In the genomic region with DNA sequence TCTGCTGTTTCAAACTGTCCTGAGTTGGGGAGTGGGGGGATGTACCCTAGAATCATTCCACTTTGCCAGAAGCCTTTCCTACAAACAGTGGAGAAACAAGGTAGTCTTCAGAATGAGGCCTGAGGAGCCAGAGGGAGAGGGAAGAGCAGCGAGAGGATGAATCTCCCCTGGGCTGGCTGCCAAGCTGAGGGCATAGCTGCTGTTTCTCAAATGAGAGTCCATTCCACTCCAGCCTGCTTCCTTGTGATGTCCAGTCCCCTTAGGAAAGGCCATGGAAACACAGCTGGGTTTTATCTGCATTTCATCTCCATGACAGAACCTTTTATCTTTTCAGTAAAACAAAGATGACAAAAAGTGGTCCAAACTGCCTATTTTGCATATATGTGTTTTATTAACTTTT, we compare ENCODE assay signal across 15 mouse cellular contexts.
DNase-seq lines count a peak whose midpoint lies in the region; ATAC-seq lines count a peak whose summit lies in the region.
"Had no signal": no experiment of that assay in that cellular context is flagged by ENCODE, and none has a peak within 500 bp of the region (broad histone marks: within the 10 kb centered on the region; RNA-seq: fewer than 3 reads in every experiment).

No protein-coding gene starts in this region.

- H3K27ac ChIP-seq in heart, embryonic 12.5 days (ENCODE audit: poor library complexity, severe bottlenecking), result no peak overlapping the region
- H3K27ac ChIP-seq: embryonic facial prominence, embryonic 12.5 days; forebrain, embryonic 12.5 days; layer of hippocampus, adult 2 months; liver, embryonic 14.5 days; neural tube, embryonic 12.5 days; stomach, embryonic 15.5 days had no signal

- H3K4me1 ChIP-seq in heart, embryonic 12.5 days (replicated peaks), result peaks cover 2% of the 10 kb centered on the region; the same call in 1 of the 2 replicates
- H3K4me1 ChIP-seq: neural tube, embryonic 12.5 days had no signal

- 13% methylated on average over 1 of the region's 1 CpGs for WGBS in heart, embryonic 12.5 days

- no peaks in the 10 kb centered on the region for H3K27me3 ChIP-seq in heart, embryonic 12.5 days (replicated peaks)
- H3K27me3 ChIP-seq: embryonic facial prominence, embryonic 12.5 days; forebrain, embryonic 12.5 days; neural tube, embryonic 12.5 days; stomach, embryonic 15.5 days had no signal

- no peak overlapping the region for H3K4me3 ChIP-seq in heart, embryonic 12.5 days
- H3K4me3 ChIP-seq: embryonic facial prominence, embryonic 12.5 days; forebrain, embryonic 12.5 days; layer of hippocampus, adult 2 months; neural tube, embryonic 12.5 days; stomach, embryonic 15.5 days had no signal

- ATAC-seq in heart, embryonic 12.5 days (ENCODE audit: insufficient number of reproducible peaks, low FRiP score), result no peak

- no peaks in the 10 kb centered on the region for H3K9me3 ChIP-seq in heart, embryonic 12.5 days (replicated peaks)
- H3K9me3 ChIP-seq: embryonic facial prominence, embryonic 12.5 days; forebrain, embryonic 12.5 days; neural tube, embryonic 12.5 days; stomach, embryonic 15.5 days had no signal

- DNase-seq in heart, postnatal 4 days, result peak; percentile 52
- peak; percentile 30 to 48 for DNase-seq in right cerebral cortex, postnatal 10 days (ENCODE audit: low spot score in 2 of 2)
- no peak for DNase-seq in right cerebral cortex, adult 2 months (ENCODE audit: low spot score in 2 of 2)
- DNase-seq in adrenal gland, postnatal 14 days, result peak; percentile 40
- peak; percentile 28 to 48 for DNase-seq in lung, postnatal 4 days
- no peak for DNase-seq in frontal cortex, postnatal 14 days (ENCODE audit: low spot score in 2 of 2)
- DNase-seq: cerebellum, adult 8-10 months had no signal

- no peak overlapping the region for H3K9ac ChIP-seq in heart, embryonic 12.5 days
- H3K9ac ChIP-seq: embryonic facial prominence, embryonic 12.5 days; forebrain, embryonic 12.5 days; liver, embryonic 14.5 days; neural tube, embryonic 12.5 days; stomach, embryonic 15.5 days had no signal

- H3K36me3 ChIP-seq in heart, embryonic 12.5 days, result no peaks in the 10 kb centered on the region
- H3K36me3 ChIP-seq: embryonic facial prominence, embryonic 12.5 days; forebrain, embryonic 12.5 days; neural tube, embryonic 12.5 days; stomach, embryonic 15.5 days had no signal

- H3K4me2 ChIP-seq in heart, embryonic 12.5 days, result no peak overlapping the region
- H3K4me2 ChIP-seq: embryonic facial prominence, embryonic 12.5 days; forebrain, embryonic 12.5 days; midbrain, embryonic 11.5 days; neural tube, embryonic 12.5 days; stomach, embryonic 15.5 days had no signal

Comparison
In these comparisons a context has a peak if more than half of its experiments do, and no peak if none do; other contexts are left out.
1. DNase-seq: peak in heart, postnatal 4 days (single experiment), right cerebral cortex, postnatal 10 days (2 of 2), adrenal gland, postnatal 14 days (single experiment) and lung, postnatal 4 days (2 of 2); none in right cerebral cortex, adult 2 months (0 of 2) and frontal cortex, postnatal 14 days (0 of 2).